Mouse (Mus musculus) layer of hippocampus, adult 6 months (tissue): ENCODE data around the gene Tmbim7. TPM values are rescaled to one million over a fixed set of nuclear protein-coding genes. Genes with fewer than 3 reads are reported as not detected.

Source experiments
- long read RNA-seq, 2 experiments: library from polyadenylated mRNA; unstranded; transcript quantifications; one replicate each; pipeline ENCODE4 v2.0.0; 2019 to 2020
- microRNA-seq: library from miRNA; unstranded; fragments of <30 nt; microRNA quantifications from one replicate; pipeline ENCODE4 v1.2.0, GENCODE M21; 2020
- polyA plus RNA-seq: library from polyadenylated mRNA; unstranded; fragments of <200 nt; fragmentation: Nextera tagmentation; gene quantifications from 2 replicates; pipeline ENCODE4 v1.2.3, GENCODE M21; 2021

Gene Tmbim7
- not detected in 2 replicates for polyA plus RNA-seq
- long read RNA-seq, experiment 1, result 0 reads
- long read RNA-seq, experiment 2, result 0 reads

DNA sequence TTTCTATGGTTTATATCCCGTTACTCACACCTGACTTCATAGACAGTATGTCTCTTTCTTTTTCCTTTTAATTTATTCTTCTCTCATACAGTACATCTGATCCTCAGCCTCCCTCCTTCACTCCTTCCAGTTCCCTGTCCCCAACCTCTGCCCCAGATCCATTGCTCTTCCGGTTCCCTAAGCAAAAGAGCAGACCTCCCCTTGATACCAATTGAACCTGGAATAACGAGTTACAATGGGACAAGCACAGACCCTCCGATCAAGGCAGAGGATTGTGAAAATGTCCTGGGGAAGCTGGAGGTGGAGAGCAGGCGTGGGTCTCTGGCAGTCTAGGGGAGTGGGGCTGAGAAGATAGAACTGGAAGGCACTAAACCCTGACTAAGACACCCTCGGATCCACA lies at the start of gene Tmbim7:
TSS of gene Tmbim7 (plus strand) at position 301 of the 400 bp plus-strand sequence.

GRCm38 (mm10) chr5:3657085-3657484 lies 6.1 kb downstream of the Tmbim7 start, which contains the start of gene Gatad1:
Gene Gatad1, minus strand, starts transcription at chr5:3657185.

Small RNA genes lying within 50 kb of the gene (microRNA-seq; reads per million reads assigned to microRNA genes)
- not detected for gene Gm22926
- gene Gm26238, result not detected

Other genes with a start within 250 kb of the Tmbim7 start
- gene Fam133b, start 107.3 kb upstream of the Tmbim7 start, polyA plus RNA-seq, result 25.1 and 26.7 TPM in 2 replicates
- gene 1700109H08Rik, start 79.6 kb upstream of the Tmbim7 start, polyA plus RNA-seq, result 0.06 and 0.10 TPM in 2 replicates
- gene Pex1, start 55.1 kb upstream of the Tmbim7 start, polyA plus RNA-seq, result 7.4 and 10.5 TPM in 2 replicates
- gene Rbm48, start 54.6 kb upstream of the Tmbim7 start, polyA plus RNA-seq, result 11.6 and 17.0 TPM in 2 replicates
- 121 and 161 TPM in 2 replicates for gene Gatad1, start 6.0 kb downstream of the Tmbim7 start, polyA plus RNA-seq
- 5.7 and 6.1 TPM in 2 replicates for gene Ankib1, start 151.7 kb downstream of the Tmbim7 start, polyA plus RNA-seq
- 9.4 and 10.8 TPM in 2 replicates for gene Krit1, start 152.0 kb downstream of the Tmbim7 start, polyA plus RNA-seq
- gene Lrrd1, start 194.0 kb downstream of the Tmbim7 start, polyA plus RNA-seq, result not detected in 2 replicates
- gene Mterf1a, start 242.8 kb downstream of the Tmbim7 start, polyA plus RNA-seq, result 2.9 and 3.1 TPM in 2 replicates